Mouse (Mus musculus): Measurements from ENCODE around the gene Fyb.

- TF ChIP-seq POLR2A (IDR thresholded peaks at IDR 0.05; ENCODE audit: insufficient read length, low read depth): peak; percentile 78
- TF ChIP-seq USF1 (IDR thresholded peaks at IDR 0.05; ENCODE audit: low read depth): no peak
- TF ChIP-seq POLR2AphosphoS2 (IDR thresholded peaks at IDR 0.05; ENCODE audit: insufficient read length, low read depth): peak; percentile 79
- no peak for TF ChIP-seq TCF12 (IDR thresholded peaks at IDR 0.05; ENCODE audit: insufficient read depth, poor library complexity, severe bottlenecking)
- peak in 1 of 3 experiments; percentile 5 for TF ChIP-seq MYOG (IDR thresholded peaks at IDR 0.05; ENCODE audit: control insufficient read depth in 1 of 3, insufficient read depth in 1 of 3, insufficient read length in 2 of 3, low read depth in 2 of 3)
- peak in 1 of 3 experiments; percentile 24 for TF ChIP-seq MYOD1 (IDR thresholded peaks at IDR 0.05; ENCODE audit: control insufficient read depth in 1 of 3, insufficient read length in 2 of 3, low read depth in 2 of 3)
- no peak for TF ChIP-seq REST (IDR thresholded peaks at IDR 0.05; ENCODE audit: insufficient read depth, insufficient read length)
- TF ChIP-seq MAX (IDR thresholded peaks at IDR 0.05; ENCODE audit: low read depth): no peak
- no peak for TF ChIP-seq SRF (IDR thresholded peaks at IDR 0.05; ENCODE audit: control insufficient read depth, insufficient read length, low read depth)
- TF ChIP-seq E2F4 (IDR thresholded peaks at IDR 0.05; ENCODE audit: insufficient read depth): no peak
These were observed 185.4 kb downstream of the Fyb start, which contains the start of gene Rictor for GRCm38 (mm10) chr15:6707936-6708525.

All from myocyte (in vitro differentiated cells).